8 mouse cellular contexts compared by ENCODE assay signal in genomic region chr4:109983281-109984001, GRCm38 (mm10). TPM values are rescaled to one million over a fixed set of nuclear protein-coding genes. Genes with fewer than 3 reads are reported as not detected.
DNase-seq lines count a peak whose midpoint lies in the region; ATAC-seq lines count a peak whose summit lies in the region.

No protein-coding gene starts in this region.

- no peaks in the 10 kb centered on the region for H3K36me3 ChIP-seq in limb, embryonic 13.5 days

- peak; percentile 14 for DNase-seq in gastrocnemius, postnatal 10 days
- no peak for DNase-seq in gastrocnemius, adult 8-10 months (ENCODE audit: low spot score in 2 of 2)
- DNase-seq in thymus, postnatal 14 days = peak; percentile 8
- no peak for DNase-seq in thymus, postnatal 10 days (ENCODE audit: low spot score in 2 of 2)
- DNase-seq in ovary, postnatal 36 days (ENCODE audit: low spot score) = no peak
- no peak for DNase-seq in cerebellum, postnatal 25 days
- no peak for DNase-seq in lung, adult 18-20 months

- H3K4me3 ChIP-seq in limb, embryonic 13.5 days = peak overlapping the region; percentile 24

- H3K27me3 ChIP-seq in limb, embryonic 13.5 days = peaks cover 98% of the 10 kb centered on the region

- no peak for ATAC-seq in limb, embryonic 13.5 days (ENCODE audit: low FRiP score, low read depth)

- WGBS in limb, embryonic 13.5 days = 2% methylated on average over 49 of the region's 49 CpGs

- no peak overlapping the region for H3K27ac ChIP-seq in limb, embryonic 13.5 days

- peaks cover 35% of the 10 kb centered on the region for H3K4me1 ChIP-seq in limb, embryonic 13.5 days

- H3K9me3 ChIP-seq in limb, embryonic 13.5 days = no peaks in the 10 kb centered on the region

- peak overlapping the region; percentile 44 for H3K4me2 ChIP-seq in limb, embryonic 13.5 days (replicated peaks)

- H3K9ac ChIP-seq in limb, embryonic 13.5 days = no peak overlapping the region

RNA-seq across cellular contexts. Expression of gene Dmrta2, which starts 5.6 kb away (rescaled TPM):
- under 1 TPM; 0.35 to 0.36 TPM for total RNA-seq in gastrocnemius, postnatal 10 days (2021)
- under 1 TPM in 1 of 4 experiments, not detected in 3; 0.15 TPM for total RNA-seq in gastrocnemius, adult 8-10 months (2022)
- 0.08 TPM in 2 replicates for polyA plus RNA-seq in limb, embryonic 13.5 days (2015; fragmentation: Nextera tagmentation; extraction: Ambion mirVana)

Comparison
In these comparisons a context has a peak if more than half of its experiments do, and no peak if none do; other contexts are left out.
1. DNase-seq: peak in gastrocnemius, postnatal 10 days (single experiment) and thymus, postnatal 14 days (single experiment); none in gastrocnemius, adult 8-10 months (0 of 2), thymus, postnatal 10 days (0 of 2), ovary, postnatal 36 days (single experiment), cerebellum, postnatal 25 days (0 of 2) and lung, adult 18-20 months (0 of 2).